Mouse (Mus musculus) MEL (cell line): ENCODE data around the gene Pde4dip.

Experiments used
- CTCF ChIP-seq, 3 experiments: IDR thresholded peaks in 2 of 3; conservative IDR thresholded peaks in 1 of 3; 2 replicates each; pipeline ENCODE4 v1.5.1; 2011 to 2012; ENCODE audit warnings: low read length in 3 of 3, low read depth in 2 of 3, mild to moderate bottlenecking in 2 of 3, improper control_type of control experiment in 1 of 3, inconsistent platforms in 1 of 3, mixed read lengths in 1 of 3, moderate library complexity in 1 of 3; ENCODE audit not compliant: control insufficient read depth in 1 of 3, insufficient read depth in 1 of 3, poor library complexity in 1 of 3, severe bottlenecking in 1 of 3
- EP300 ChIP-seq, 2 experiments: IDR thresholded peaks; 2 replicates each; pipeline ENCODE4 v1.6.1; 2011; ENCODE audit warnings: improper control_type of control experiment in 2 of 2, low read length in 2 of 2, low read depth in 1 of 2, mild to moderate bottlenecking in 1 of 2
- HCFC1 ChIP-seq: IDR thresholded peaks from 2 replicates; pipeline ENCODE4 v1.6.1; 2012; ENCODE audit warnings: low read depth, mild to moderate bottlenecking, inconsistent platforms, low read length, improper control_type of control experiment, moderate library complexity
- KAT2A ChIP-seq: conservative IDR thresholded peaks from 2 replicates; pipeline ENCODE4 v1.6.1; 2012; ENCODE audit warnings: low read depth, low read length, improper control_type of control experiment, inconsistent platforms
- MAFK ChIP-seq: IDR thresholded peaks from 2 replicates; pipeline ENCODE4 v1.6.1; 2011; ENCODE audit warnings: low read depth, mild to moderate bottlenecking, low read length, improper control_type of control experiment, borderline replicate concordance
- POLR2A ChIP-seq, 2 experiments: IDR thresholded peaks; 2 replicates each; pipeline ENCODE4 v1.6.1; 2011 to 2012; ENCODE audit warnings: low read length in 2 of 2, mild to moderate bottlenecking in 2 of 2, control low read depth in 1 of 2, improper control_type of control experiment in 1 of 2, low read depth in 1 of 2, moderate library complexity in 1 of 2; ENCODE audit not compliant: control insufficient read depth in 1 of 2, insufficient read depth in 1 of 2, poor library complexity in 1 of 2
- POLR2AphosphoS5 ChIP-seq: IDR thresholded peaks from 2 replicates; pipeline ENCODE4 v1.6.1; 2012; ENCODE audit warnings: low read depth, borderline replicate concordance, mild to moderate bottlenecking, inconsistent platforms, low read length, moderate library complexity, mixed read lengths
- RCOR1 ChIP-seq: IDR thresholded peaks from 2 replicates; pipeline ENCODE4 v1.6.1; 2012; ENCODE audit warnings: low read depth, mild to moderate bottlenecking, inconsistent platforms, low read length, improper control_type of control experiment
- TCF12 ChIP-seq: IDR thresholded peaks from 2 replicates; pipeline ENCODE4 v1.6.1; 2014; ENCODE audit warnings: low read depth, mild to moderate bottlenecking, inconsistent platforms, low read length, improper control_type of control experiment, moderate library complexity
- ZMIZ1 ChIP-seq: IDR thresholded peaks from 2 replicates; pipeline ENCODE4 v1.6.1; 2012; ENCODE audit warnings: low read depth, mild to moderate bottlenecking, inconsistent platforms, low read length, improper control_type of control experiment, moderate library complexity

GRCm38 (mm10) chr3:97824011-97824711 is 64.3 kb downstream of the Pde4dip start:
- TF ChIP-seq MAFK (no peak), CTCF (IDR thresholded peaks at IDR 0.05 in 2 of 3, conservative IDR thresholded peaks at IDR 0.05 in 1 of 3; ENCODE audit: control insufficient read depth in 1 of 3, insufficient read depth in 1 of 3, low read depth in 2 of 3, low read length in 3 of 3, poor library complexity in 1 of 3, severe bottlenecking in 1 of 3) (no peak), POLR2A (IDR thresholded peaks at IDR 0.05; ENCODE audit: control insufficient read depth in 1 of 2, insufficient read depth in 1 of 2, low read depth in 1 of 2, low read length in 2 of 2, poor library complexity in 1 of 2) (no peak), TCF12 (no peak), EP300 (IDR thresholded peaks at IDR 0.05; ENCODE audit: low read depth in 1 of 2, low read length in 2 of 2) (no peak), RCOR1 (no peak), KAT2A (no peak), ZMIZ1 (no peak), POLR2AphosphoS5 (no peak), HCFC1 (no peak)
